Mouse (Mus musculus): ENCODE results near the gene Papolg. TPM values are rescaled to one million over a fixed set of nuclear protein-coding genes. Genes with fewer than 3 reads are reported as not detected.

Gene Papolg
- total RNA-seq, 2 experiments from 2014 or later: 7.0 to 7.5 TPM

Other genes starting within 250 kb of the Papolg start
- 10 to 100 TPM; 13.3 to 15.9 TPM for gene Pus10, start 229.6 kb downstream of the Papolg start, total RNA-seq (2021)
- 10 to 100 TPM; 23.9 to 25.2 TPM for gene Pex13, start 229.3 kb downstream of the Papolg start, total RNA-seq (2021)
- gene Rel, start 124.3 kb downstream of the Papolg start, total RNA-seq (2021): 1 to 10 TPM; 5.1 to 5.6 TPM
- not detected for gene A830031A19Rik, start 179.8 kb upstream of the Papolg start, total RNA-seq (2021)
- under 1 TPM; 0.67 to 0.83 TPM for gene Bcl11a, start 182.8 kb upstream of the Papolg start, total RNA-seq (2021)

Measured in gastrocnemius, postnatal 4 days (tissue).